Mouse (Mus musculus) frontal cortex, postnatal 25 days (tissue): ENCODE data around the gene Atp2a2.
"Not testable (repeated sequence)": the region's sequence is repeated elsewhere in the genome, so short reads cannot be mapped to it uniquely, and the experiment has no call there.

Source experiments
- DNase-seq, 2 experiments: peaks; one replicate each; pipeline ENCODE4 v3.0.0; 2022; ENCODE audit warnings: low spot score in 2 of 2

The Atp2a2 gene

DNA sequence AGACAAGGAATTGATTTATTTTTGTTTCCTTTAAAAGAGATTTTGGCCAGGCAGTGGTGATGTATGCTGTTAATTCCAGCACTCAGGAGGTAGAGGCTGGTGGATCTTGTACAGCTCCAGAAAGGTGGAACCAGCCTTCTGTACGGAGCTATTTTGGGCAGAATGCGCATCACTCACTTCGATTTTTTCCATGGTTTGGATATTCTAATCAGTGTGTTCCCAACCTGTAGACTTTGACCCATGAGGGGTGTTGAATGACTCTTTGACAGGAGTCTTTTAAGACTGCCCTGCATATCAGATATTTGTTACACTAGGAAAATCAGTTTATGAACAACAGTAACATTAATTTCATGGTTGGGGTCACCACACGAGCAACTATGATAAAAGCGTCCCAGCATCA lies 50.7 kb downstream of the Atp2a2 start:
- no peak for DNase-seq

DNA sequence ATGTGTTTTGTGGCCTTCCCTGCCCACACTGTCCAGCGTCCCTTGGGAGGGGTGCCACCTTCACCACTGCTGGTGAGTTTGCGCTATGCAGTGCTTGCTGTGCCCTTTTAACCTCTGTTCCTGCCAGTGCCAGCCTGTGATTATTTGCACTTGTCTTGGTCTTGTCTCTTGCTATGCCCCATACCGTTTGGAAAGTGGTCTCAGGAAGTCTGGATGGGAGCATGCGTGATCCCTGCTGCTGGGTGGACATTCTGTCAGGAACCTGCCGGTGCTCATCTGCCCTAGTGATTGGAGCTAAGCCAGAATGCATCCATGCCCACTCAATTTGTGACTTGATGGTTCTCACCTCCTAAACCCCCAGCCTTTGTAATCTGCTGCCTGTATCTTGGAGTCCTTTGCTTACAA lies 51.1 kb downstream of the Atp2a2 start:
- DNase-seq: no peak

GRCm38 (mm10) chr5:122449946-122450345 lies 52.1 kb downstream of the Atp2a2 start:
- no peak for DNase-seq

DNA sequence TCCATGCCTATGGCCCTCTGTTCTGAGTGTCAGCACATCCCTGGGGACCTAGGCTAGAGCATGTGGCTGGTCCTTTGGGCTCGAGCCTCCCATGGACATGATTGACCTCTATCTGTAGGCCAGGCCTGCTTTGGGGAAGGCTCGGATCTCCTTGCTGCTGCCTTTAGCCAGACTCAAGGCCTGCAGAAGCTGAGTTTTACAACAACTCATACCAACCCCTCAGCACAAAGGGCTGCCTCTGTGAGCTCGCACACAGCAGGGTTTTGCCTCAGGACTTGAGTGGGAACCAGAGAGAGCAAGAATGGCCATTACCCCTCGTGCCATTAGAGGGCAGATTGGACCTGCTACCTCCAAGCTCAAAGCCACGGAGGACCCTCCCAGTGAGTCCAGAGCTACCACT lies 53.2 kb downstream of the Atp2a2 start:
- no peak for DNase-seq

GRCm38 (mm10) chr5:122447857-122448256 lies 54.2 kb downstream of the Atp2a2 start:
- DNase-seq: no peak

- no peak for DNase-seq
These were observed 56.9 kb downstream of the Atp2a2 start for GRCm38 (mm10) chr5:122445051-122445610.

DNA sequence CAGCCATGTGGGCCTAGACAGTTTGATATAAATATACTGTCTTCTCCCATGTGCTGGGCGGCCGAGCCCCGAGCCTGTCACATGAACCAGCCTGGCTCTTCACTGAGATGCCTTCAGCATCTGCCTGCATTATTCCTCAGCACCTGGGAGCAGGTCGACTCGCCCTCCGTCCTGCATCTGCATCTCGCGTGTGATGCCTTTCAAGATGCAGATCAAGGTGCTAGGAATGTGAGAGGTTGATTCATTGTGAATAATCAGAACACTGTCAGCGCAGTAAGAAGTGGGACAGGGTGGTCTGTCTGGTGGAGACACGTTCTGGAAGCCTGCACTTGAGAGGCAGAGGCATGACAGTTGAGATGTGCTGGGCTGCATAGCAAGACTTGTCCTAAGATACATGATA lies 57.5 kb downstream of the Atp2a2 start:
- DNase-seq: no peak

- no peak for DNase-seq
These were observed 61.9 kb downstream of the Atp2a2 start for GRCm38 (mm10) chr5:122440095-122440630.

GRCm38 (mm10) chr5:122439400-122440094 lies 62.5 kb downstream of the Atp2a2 start:
- no peak for DNase-seq

GRCm38 (mm10) chr5:122434541-122434940 lies 67.5 kb downstream of the Atp2a2 start:
- no peak for DNase-seq

GRCm38 (mm10) chr5:122431221-122431620 lies 70.8 kb downstream of the Atp2a2 start:
- no peak for DNase-seq

DNA sequence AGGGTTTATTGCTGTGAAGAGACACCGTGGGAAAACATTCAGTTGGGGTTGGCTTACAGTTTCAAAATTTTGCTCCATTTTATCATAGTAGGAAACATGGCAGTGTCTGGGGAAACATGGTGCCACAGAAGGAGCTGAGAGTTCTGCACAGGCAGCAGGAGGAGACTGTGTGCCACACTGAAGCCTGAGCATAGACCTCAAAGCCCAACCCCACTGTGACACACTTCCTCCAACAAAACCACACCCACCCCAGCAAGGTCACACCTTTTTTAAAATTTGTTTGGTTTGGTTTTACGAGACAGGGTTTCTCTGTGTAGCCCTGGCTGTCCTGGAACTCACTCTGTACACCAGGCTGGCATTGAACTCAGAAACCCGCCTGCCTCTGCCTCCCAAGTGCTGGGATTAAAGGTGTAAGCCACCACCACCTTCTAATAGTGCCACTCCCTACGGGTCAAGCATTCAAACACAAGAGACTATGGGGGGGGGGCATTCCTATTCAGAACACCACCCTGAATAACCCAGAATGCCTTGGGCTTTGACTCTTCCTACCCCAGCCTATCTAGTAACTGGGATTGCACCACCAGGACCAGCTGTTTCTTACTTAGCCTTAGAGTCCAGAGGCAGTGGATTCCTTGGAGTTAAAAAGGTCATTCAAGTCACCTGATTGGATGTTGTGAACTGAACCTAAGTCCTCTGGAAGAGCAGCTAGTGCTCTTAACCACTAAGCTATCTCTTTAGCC lies 71.8 kb downstream of the Atp2a2 start:
- no peak for DNase-seq

- DNase-seq: no peak
These were observed 76.5 kb downstream of the Atp2a2 start for GRCm38 (mm10) chr5:122425550-122425949.

DNA sequence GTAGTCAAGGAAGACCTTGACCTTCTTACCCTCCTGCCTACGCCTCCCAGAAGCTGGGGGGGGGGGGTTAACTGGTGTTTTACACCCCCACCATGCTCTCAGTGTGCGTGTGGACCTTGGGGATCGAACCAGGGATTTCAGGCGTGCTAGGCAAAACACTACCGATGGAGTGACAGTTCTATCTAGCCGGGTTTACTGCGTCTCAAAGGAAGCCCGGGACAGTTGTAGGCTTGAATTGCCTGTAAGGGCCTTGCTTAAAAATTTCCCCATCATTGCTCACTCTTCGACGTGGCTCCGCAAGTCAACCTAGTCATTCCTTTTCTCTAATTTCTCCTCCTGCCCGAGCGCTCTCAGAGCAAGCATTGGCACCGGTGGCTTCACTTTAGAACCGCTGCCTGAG lies 78.9 kb downstream of the Atp2a2 start:
- DNase-seq: no peak

- peak; percentile 87 to 90 for DNase-seq
These were observed 79.7 kb downstream of the Atp2a2 start for GRCm38 (mm10) chr5:122422071-122422964.

- DNase-seq: no peak
These were observed 80.6 kb downstream of the Atp2a2 start, which contains the start of gene Anapc7 for GRCm38 (mm10) chr5:122421271-122422068. Gene Anapc7, plus strand, starts transcription at chr5:122421693.

- DNase-seq: not testable (repeated sequence)
These were observed 81.3 kb downstream of the Atp2a2 start for GRCm38 (mm10) chr5:122420676-122421075.

- DNase-seq: no peak
These were observed 86.6 kb downstream of the Atp2a2 start for GRCm38 (mm10) chr5:122415465-122415864.

- DNase-seq: no peak
These were observed 87.7 kb downstream of the Atp2a2 start for GRCm38 (mm10) chr5:122414351-122414750.

GRCm38 (mm10) chr5:122412826-122413225 lies 89.2 kb downstream of the Atp2a2 start:
- DNase-seq: no peak

GRCm38 (mm10) chr5:122411892-122412291 lies 90.1 kb downstream of the Atp2a2 start:
- DNase-seq: no peak
